Mouse (Mus musculus): Measurements from ENCODE around the gene Skp2.

GRCm38 (mm10) chr15:9177038-9177437 is 21.8 kb upstream of the Skp2 start:
- TF ChIP-seq ZC3H11A (IDR thresholded peaks at IDR 0.05; ENCODE audit: borderline replicate concordance, low read depth, low read length), result no peak
- TF ChIP-seq CHD2 (IDR thresholded peaks at IDR 0.05; ENCODE audit: low read depth, low read length), result no peak
- TF ChIP-seq ZNF384 (IDR thresholded peaks at IDR 0.05; ENCODE audit: low read depth, low read length), result no peak
- no peak for TF ChIP-seq MAFK (IDR thresholded peaks at IDR 0.05; ENCODE audit: insufficient read depth, low read depth, low read length)
